ENCODE assay signal across 16 mouse cellular contexts in genomic region chr6:11606055-11606454, GRCm38 (mm10).
DNase-seq lines count a peak whose midpoint lies in the region; ATAC-seq and TF ChIP-seq lines count a peak whose summit lies in the region.
"Had no signal": no experiment of that assay in that cellular context is flagged by ENCODE, and none has a peak within 500 bp of the region (broad histone marks: within the 10 kb centered on the region; RNA-seq: fewer than 3 reads in every experiment).

No protein-coding gene starts in this region.

- TF ChIP-seq CTCF in brain, embryonic 14.5 days (IDR thresholded peaks at IDR 0.05; ENCODE audit: borderline replicate concordance, extremely low read depth, insufficient read depth, insufficient read length), result no peak

- 32% methylated on average over 3 of the region's 3 CpGs for WGBS in forebrain, embryonic 14.5 days
- WGBS in forebrain, embryonic 10.5 days, result 82% methylated on average over 3 of the region's 3 CpGs
- WGBS in midbrain, embryonic 12.5 days, result 68% methylated on average over 3 of the region's 3 CpGs
- 64% methylated on average over 3 of the region's 3 CpGs for WGBS in midbrain, embryonic 14.5 days

- no peaks in the 10 kb centered on the region for H3K27me3 ChIP-seq in forebrain, embryonic 14.5 days (replicated peaks; ENCODE audit: control insufficient read depth, insufficient read depth, low read length)
- H3K27me3 ChIP-seq in forebrain, embryonic 10.5 days (ENCODE audit: poor library complexity, severe bottlenecking), result no peaks in the 10 kb centered on the region
- H3K27me3 ChIP-seq in midbrain, embryonic 12.5 days, result no peaks in the 10 kb centered on the region
- H3K27me3 ChIP-seq in midbrain, embryonic 14.5 days (ENCODE audit: control insufficient read depth, insufficient read depth, low read length), result no peaks in the 10 kb centered on the region
- H3K27me3 ChIP-seq: embryonic facial prominence, embryonic 13.5 days; embryonic facial prominence, embryonic 15.5 days; forebrain, embryonic 13.5 days had no signal

- no peaks in the 10 kb centered on the region for H3K4me1 ChIP-seq in forebrain, embryonic 14.5 days (ENCODE audit: control insufficient read depth, insufficient read depth, low read length)
- H3K4me1 ChIP-seq in forebrain, embryonic 10.5 days, result no peaks in the 10 kb centered on the region
- H3K4me1 ChIP-seq in midbrain, embryonic 12.5 days, result no peaks in the 10 kb centered on the region
- no peaks in the 10 kb centered on the region for H3K4me1 ChIP-seq in midbrain, embryonic 14.5 days (ENCODE audit: control insufficient read depth, insufficient read depth, low read length)
- H3K4me1 ChIP-seq: embryonic facial prominence, embryonic 13.5 days; embryonic facial prominence, embryonic 15.5 days; forebrain, embryonic 13.5 days had no signal

- no peak overlapping the region for H3K4me3 ChIP-seq in forebrain, embryonic 14.5 days (ENCODE audit: low read depth, low read length)
- H3K4me3 ChIP-seq in forebrain, embryonic 10.5 days, result no peak overlapping the region
- H3K4me3 ChIP-seq in midbrain, embryonic 12.5 days, result no peak overlapping the region
- H3K4me3 ChIP-seq in midbrain, embryonic 14.5 days (replicated peaks; ENCODE audit: low read depth, low read length), result no peak overlapping the region
- H3K4me3 ChIP-seq: embryonic facial prominence, embryonic 13.5 days; embryonic facial prominence, embryonic 15.5 days; erythroblast, embryonic 14.5 days; forebrain, embryonic 13.5 days had no signal

- no peak overlapping the region for H3K27ac ChIP-seq in forebrain, embryonic 14.5 days (ENCODE audit: low read depth, low read length)
- no peak overlapping the region for H3K27ac ChIP-seq in forebrain, embryonic 10.5 days
- no peak overlapping the region for H3K27ac ChIP-seq in midbrain, embryonic 12.5 days (replicated peaks)
- no peak overlapping the region for H3K27ac ChIP-seq in midbrain, embryonic 14.5 days (replicated peaks; ENCODE audit: low read depth, low read length)
- H3K27ac ChIP-seq: embryonic facial prominence, embryonic 13.5 days; embryonic facial prominence, embryonic 15.5 days; forebrain, embryonic 13.5 days had no signal

- TF ChIP-seq POLR2A in brain, embryonic 14.5 days (IDR thresholded peaks at IDR 0.05; ENCODE audit: borderline replicate concordance, extremely low read depth, insufficient read depth, insufficient read length, poor library complexity, severe bottlenecking), result no peak

- ATAC-seq in forebrain, embryonic 14.5 days, result no peak
- ATAC-seq in midbrain, embryonic 12.5 days (ENCODE audit: low FRiP score, low read depth), result peak; percentile 63; the same call in 1 of the 2 replicates
- no peak for ATAC-seq in midbrain, embryonic 14.5 days (ENCODE audit: low FRiP score, low TSS enrichment)
- ATAC-seq: forebrain, embryonic 13.5 days; forebrain, embryonic 16.5 days had no signal

- no peak overlapping the region for H3K4me2 ChIP-seq in forebrain, embryonic 14.5 days (ENCODE audit: low read length)
- no peak overlapping the region for H3K4me2 ChIP-seq in midbrain, embryonic 12.5 days (replicated peaks)
- H3K4me2 ChIP-seq in midbrain, embryonic 14.5 days (ENCODE audit: low read length), result no peak overlapping the region
- H3K4me2 ChIP-seq: embryonic facial prominence, embryonic 13.5 days; embryonic facial prominence, embryonic 15.5 days; forebrain, embryonic 13.5 days had no signal

- no peaks in the 10 kb centered on the region for H3K9me3 ChIP-seq in forebrain, embryonic 14.5 days (replicated peaks; ENCODE audit: control insufficient read depth, low read length)
- H3K9me3 ChIP-seq in forebrain, embryonic 10.5 days, result peaks cover 3% of the 10 kb centered on the region; the same call in 1 of the 2 replicates
- H3K9me3 ChIP-seq in midbrain, embryonic 12.5 days, result no peaks in the 10 kb centered on the region
- no peaks in the 10 kb centered on the region for H3K9me3 ChIP-seq in midbrain, embryonic 14.5 days (ENCODE audit: control insufficient read depth, low read length)
- H3K9me3 ChIP-seq: embryonic facial prominence, embryonic 13.5 days; embryonic facial prominence, embryonic 15.5 days; forebrain, embryonic 13.5 days had no signal

- DNase-seq in forebrain, embryonic 14.5 days (ENCODE audit: low spot score), result peak; percentile 36
- no peak for DNase-seq in forebrain, embryonic 10.5 days (ENCODE audit: extremely low spot score, low spot score)
- DNase-seq in midbrain, embryonic 14.5 days, result no peak
- peak; percentile 45 for DNase-seq in brain, embryonic 14.5 days (ENCODE audit: low read depth)
- DNase-seq in cerebellum, adult 11 months, result no peak
- DNase-seq: cerebellum, adult 18-20 months; cerebellum, adult 8-10 months; cerebellum, adult 9-11 months; cerebellum, postnatal 36 days; embryo, embryonic 11 days had no signal

- H3K36me3 ChIP-seq in forebrain, embryonic 14.5 days (ENCODE audit: control insufficient read depth, insufficient read depth, low read length), result no peaks in the 10 kb centered on the region
- no peaks in the 10 kb centered on the region for H3K36me3 ChIP-seq in forebrain, embryonic 10.5 days (replicated peaks)
- H3K36me3 ChIP-seq in midbrain, embryonic 12.5 days, result no peaks in the 10 kb centered on the region
- H3K36me3 ChIP-seq in midbrain, embryonic 14.5 days (ENCODE audit: control insufficient read depth, insufficient read depth, low read length), result no peaks in the 10 kb centered on the region
- H3K36me3 ChIP-seq: embryonic facial prominence, embryonic 13.5 days; embryonic facial prominence, embryonic 15.5 days had no signal

- no peak overlapping the region for H3K9ac ChIP-seq in forebrain, embryonic 14.5 days (ENCODE audit: low read length)
- H3K9ac ChIP-seq in midbrain, embryonic 12.5 days (replicated peaks), result no peak overlapping the region
- H3K9ac ChIP-seq in midbrain, embryonic 14.5 days (replicated peaks; ENCODE audit: low read length), result no peak overlapping the region
- H3K9ac ChIP-seq: embryonic facial prominence, embryonic 13.5 days; embryonic facial prominence, embryonic 15.5 days; forebrain, embryonic 13.5 days had no signal

Comparison
In these comparisons a context has a peak if more than half of its experiments do, and no peak if none do; other contexts are left out.
1. DNase-seq: peak in forebrain, embryonic 14.5 days (single experiment) and brain, embryonic 14.5 days (single experiment); none in forebrain, embryonic 10.5 days (single experiment), midbrain, embryonic 14.5 days (single experiment) and cerebellum, adult 11 months (single experiment).